Mouse (Mus musculus) kidney, postnatal 14 days (tissue): ENCODE results near the gene Scaf8.
A peak's percentile ranks its signal among the peaks of the same experiment; 100 is the strongest.
"Not testable (repeated sequence)": the region's sequence is repeated elsewhere in the genome, so short reads cannot be mapped to it uniquely, and the experiment has no call there.

Experiments
- DNase-seq: peaks from one replicate; pipeline ENCODE4 v3.0.0; 2022; ENCODE audit warnings: mixed read lengths

Scaf8 gene

GRCm38 (mm10) chr17:3114720-3115379 lies at the start of gene Scaf8:
TSS of gene Scaf8 (plus strand) at chr17:3114972.
- peak; percentile 96 for DNase-seq

GRCm38 (mm10) chr17:3075166-3075872 lies 39.5 kb upstream of the Scaf8 start:
- DNase-seq, result no peak

- DNase-seq, result no peak
Observed at GRCm38 (mm10) chr17:3075873-3076245, 38.9 kb upstream of the Scaf8 start.

- DNase-seq, result not testable (repeated sequence)
Observed at GRCm38 (mm10) chr17:3077936-3078335, 36.8 kb upstream of the Scaf8 start.

- DNase-seq, result not testable (repeated sequence)
Observed at GRCm38 (mm10) chr17:3080587-3081349, 34.0 kb upstream of the Scaf8 start.

GRCm38 (mm10) chr17:3081512-3082100 lies 33.2 kb upstream of the Scaf8 start:
- DNase-seq, result not testable (repeated sequence)

GRCm38 (mm10) chr17:3082125-3082755 lies 32.5 kb upstream of the Scaf8 start:
- DNase-seq, result peak; percentile 23

- DNase-seq, result peak; percentile 65
Observed at GRCm38 (mm10) chr17:3082756-3083749, 31.7 kb upstream of the Scaf8 start.

GRCm38 (mm10) chr17:3083886-3084550 lies 30.8 kb upstream of the Scaf8 start:
- peak; percentile 96 for DNase-seq

GRCm38 (mm10) chr17:3084551-3084930 lies 30.2 kb upstream of the Scaf8 start:
- DNase-seq, result peak; percentile 86

GRCm38 (mm10) chr17:3085152-3085551 lies 29.6 kb upstream of the Scaf8 start:
- no peak for DNase-seq

- no peak for DNase-seq
Observed at GRCm38 (mm10) chr17:3092682-3093081, 22.1 kb upstream of the Scaf8 start.

GRCm38 (mm10) chr17:3099273-3099672 lies 15.5 kb upstream of the Scaf8 start:
- not testable (repeated sequence) for DNase-seq

GRCm38 (mm10) chr17:3102336-3103165 lies 12.2 kb upstream of the Scaf8 start:
- peak; percentile 89 for DNase-seq

GRCm38 (mm10) chr17:3104154-3104931 lies 10.4 kb upstream of the Scaf8 start:
- no peak for DNase-seq

- DNase-seq, result no peak
Observed at GRCm38 (mm10) chr17:3105022-3105421, 9.8 kb upstream of the Scaf8 start.

- DNase-seq, result no peak
Observed at GRCm38 (mm10) chr17:3113737-3114357, 925 bp upstream of the Scaf8 start.

GRCm38 (mm10) chr17:3114358-3114719 lies 433 bp upstream of the Scaf8 start:
- no peak for DNase-seq
